Mouse (Mus musculus) embryo, embryonic 9.5 days (tissue): ENCODE data around the gene Rora.

Experiments
- DNase-seq: peaks from one replicate; pipeline ENCODE4 v3.0.0-alpha.2; 2017; ENCODE audit errors: extremely low spot score

The Rora gene

GRCm38 (mm10) chr9:69345550-69345949 lies 692.0 kb downstream of the Rora start:
- no peak for DNase-seq

GRCm38 (mm10) chr9:69347796-69348195 lies 694.2 kb downstream of the Rora start:
- DNase-seq = no peak

- DNase-seq = no peak
Observed at GRCm38 (mm10) chr9:69349537-69349936, 696.0 kb downstream of the Rora start.

GRCm38 (mm10) chr9:69354228-69354627 lies 700.6 kb downstream of the Rora start:
- DNase-seq = no peak

- DNase-seq = peak; percentile 70
Observed at GRCm38 (mm10) chr9:69357834-69358233, 704.2 kb downstream of the Rora start.

- DNase-seq = no peak
Observed at GRCm38 (mm10) chr9:69358797-69359196, 705.2 kb downstream of the Rora start.

DNA sequence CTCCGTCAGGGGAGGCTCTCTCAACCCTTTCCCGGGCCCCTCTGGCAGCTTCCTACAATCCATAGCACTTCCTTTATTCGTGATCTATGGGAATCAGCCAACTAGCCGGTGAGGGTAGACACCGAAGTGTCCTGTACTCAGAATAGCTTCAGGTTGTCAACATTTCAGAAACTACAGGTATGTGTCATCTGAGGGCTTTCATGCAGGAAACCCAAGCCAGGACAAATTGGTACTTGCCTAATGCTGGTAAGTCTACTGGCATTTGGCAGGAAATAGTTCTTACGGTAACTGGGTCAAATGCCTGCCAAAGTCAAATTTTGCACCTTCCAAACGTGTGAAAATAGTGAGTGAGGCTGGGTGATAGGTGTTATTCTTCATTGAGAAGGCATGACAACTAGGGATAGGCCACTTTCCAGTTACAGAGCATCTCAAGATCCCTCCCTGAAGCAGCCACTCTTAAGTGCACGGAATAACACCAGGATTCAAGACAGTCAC lies 708.4 kb downstream of the Rora start:
- DNase-seq = no peak

GRCm38 (mm10) chr9:69362766-69363165 lies 709.2 kb downstream of the Rora start:
- no peak for DNase-seq

DNA sequence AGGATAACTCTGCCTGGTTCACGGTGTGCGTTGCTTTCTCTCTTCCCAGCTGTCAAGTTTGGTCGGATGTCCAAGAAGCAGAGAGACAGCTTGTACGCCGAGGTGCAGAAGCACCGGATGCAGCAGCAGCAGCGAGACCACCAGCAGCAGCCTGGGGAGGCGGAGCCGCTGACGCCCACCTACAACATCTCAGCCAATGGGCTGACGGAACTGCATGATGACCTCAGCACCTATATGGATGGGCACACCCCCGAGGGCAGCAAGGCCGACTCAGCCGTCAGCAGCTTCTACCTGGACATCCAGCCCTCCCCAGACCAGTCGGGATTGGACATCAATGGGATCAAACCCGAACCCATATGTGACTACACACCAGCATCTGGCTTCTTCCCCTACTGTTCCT lies 710.5 kb downstream of the Rora start:
- peak; percentile 6 for DNase-seq

DNA sequence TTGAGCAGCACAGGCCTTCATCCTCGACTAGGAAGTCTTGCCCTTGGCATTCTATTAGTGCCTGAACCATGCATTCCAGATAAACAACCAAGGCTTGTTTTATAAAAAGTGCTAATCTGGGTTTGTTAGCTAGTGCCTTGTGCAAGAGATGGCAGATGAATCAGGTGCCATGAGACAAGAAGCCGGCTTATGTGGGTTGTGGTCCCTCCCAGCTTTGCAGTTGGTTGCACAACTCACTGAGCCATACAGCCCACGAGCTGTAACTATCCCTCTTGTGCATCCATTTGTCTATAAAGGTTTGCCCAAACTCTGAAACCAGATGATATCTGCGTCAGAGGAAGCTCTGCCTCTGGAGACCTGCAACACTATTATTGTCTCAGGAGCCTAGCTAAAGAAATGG lies 713.5 kb downstream of the Rora start:
- no peak for DNase-seq

DNA sequence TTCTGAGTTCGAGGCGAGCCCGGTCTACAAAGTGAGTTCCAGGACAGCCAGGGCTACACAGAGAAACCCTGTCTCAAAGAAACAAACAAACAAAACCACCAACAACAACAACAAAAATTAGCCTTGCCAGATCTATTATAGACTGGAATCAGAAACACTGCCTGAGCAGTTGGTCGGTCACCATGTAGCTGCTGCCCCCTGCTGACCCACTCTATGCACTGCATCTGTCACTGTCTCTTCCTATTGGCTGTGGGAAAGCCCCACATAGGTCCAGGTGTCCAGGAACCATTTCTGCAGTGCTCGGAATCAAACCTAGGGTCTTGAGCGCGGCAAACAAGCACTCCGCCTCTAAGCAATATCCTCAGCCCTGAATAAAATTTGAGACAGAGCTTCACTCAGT lies 714.5 kb downstream of the Rora start:
- DNase-seq = peak; percentile 53

DNA sequence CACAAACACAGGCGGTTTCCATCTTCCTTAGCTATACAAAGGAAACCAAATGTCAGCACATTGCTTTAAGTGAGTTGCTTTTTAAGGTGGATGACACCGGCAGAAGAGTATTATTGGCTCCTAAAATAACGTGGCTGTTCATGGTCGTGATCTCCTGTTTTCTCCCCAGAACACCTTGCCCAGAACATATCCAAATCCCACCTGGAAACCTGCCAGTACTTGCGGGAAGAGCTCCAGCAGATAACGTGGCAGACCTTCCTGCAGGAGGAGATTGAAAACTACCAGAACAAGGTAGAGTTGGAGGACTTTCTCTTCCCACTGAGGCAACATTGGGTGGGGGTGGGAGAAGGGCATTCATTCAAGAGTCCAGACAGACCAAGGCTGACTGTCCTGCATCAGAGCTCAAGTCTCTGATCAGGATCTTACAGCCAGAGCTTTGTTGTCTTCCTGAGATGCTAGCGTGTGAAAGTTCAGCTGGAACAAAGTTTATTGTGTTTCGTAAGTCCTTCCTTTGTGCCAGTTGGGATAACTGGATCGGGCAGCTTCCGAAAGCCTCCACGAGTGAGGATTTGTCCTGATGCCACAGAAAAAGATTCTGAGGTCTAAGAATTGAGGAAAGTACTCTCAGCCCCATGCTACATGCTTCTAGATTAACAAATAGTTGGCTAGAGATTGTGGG lies 717.6 kb downstream of the Rora start:
- DNase-seq = no peak

GRCm38 (mm10) chr9:69372871-69373270 lies 719.3 kb downstream of the Rora start:
- DNase-seq = no peak

- DNase-seq = no peak
Observed at GRCm38 (mm10) chr9:69376982-69377653, 723.5 kb downstream of the Rora start.

DNA sequence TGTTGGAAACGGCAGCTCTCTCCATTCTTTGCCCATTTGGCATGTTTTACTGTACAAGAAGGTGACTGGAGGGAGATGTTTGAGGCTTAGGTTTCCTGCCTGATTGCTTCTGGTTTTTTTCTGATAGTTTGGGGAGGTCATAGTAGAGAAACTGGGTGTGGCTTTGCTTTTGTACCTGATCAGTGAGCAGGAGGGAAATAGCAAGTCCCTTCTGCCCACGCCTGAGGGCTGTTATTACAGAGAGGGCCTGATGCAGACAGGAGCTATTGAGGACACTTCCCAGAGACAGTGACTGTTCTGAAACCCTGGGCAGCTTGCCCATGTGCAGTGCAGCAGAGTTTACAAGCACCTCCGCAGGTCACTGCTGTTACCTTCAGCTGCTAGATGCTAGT lies 724.1 kb downstream of the Rora start:
- no peak for DNase-seq

GRCm38 (mm10) chr9:69380546-69380945 lies 727.0 kb downstream of the Rora start:
- no peak for DNase-seq

- no peak for DNase-seq
Observed at GRCm38 (mm10) chr9:69381741-69382140, 728.2 kb downstream of the Rora start.

DNA sequence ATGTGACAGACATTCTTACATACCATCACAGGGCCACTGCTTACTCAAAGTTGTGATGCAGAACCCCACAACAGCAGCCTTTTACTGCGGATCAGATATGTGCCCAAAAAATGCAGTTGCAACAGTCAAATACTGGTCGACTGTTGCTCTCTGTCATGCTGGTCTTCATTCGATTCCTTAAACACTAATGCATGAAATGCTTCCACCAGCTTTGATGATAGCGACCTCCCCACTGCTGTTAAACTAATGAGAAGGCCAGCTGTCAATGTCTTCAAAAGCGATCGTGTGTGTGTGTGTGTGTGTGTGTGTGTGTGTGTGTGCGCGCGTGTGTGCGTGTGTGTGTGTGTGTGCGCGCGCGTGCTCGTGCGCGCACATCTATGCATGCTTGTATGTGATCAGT lies 730.9 kb downstream of the Rora start:
- DNase-seq = no peak

DNA sequence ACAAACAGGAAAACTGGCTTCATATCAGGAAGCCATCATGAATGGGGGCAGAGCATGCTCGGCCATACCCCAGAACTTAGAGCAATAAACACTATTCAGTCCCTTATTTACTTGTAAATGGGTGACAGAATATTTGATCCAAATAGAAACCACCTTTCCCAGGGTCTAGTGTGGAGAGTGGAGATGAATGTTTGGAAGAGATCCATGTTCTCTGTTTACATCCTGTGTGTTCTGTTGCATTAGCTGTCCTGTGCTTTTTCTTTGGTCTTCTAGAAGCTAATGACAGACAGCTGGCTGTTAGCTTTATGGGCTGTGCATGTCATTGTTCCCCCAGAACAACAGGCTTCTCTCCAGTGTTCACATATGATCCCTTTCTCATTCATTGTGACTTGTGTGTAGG lies 731.3 kb downstream of the Rora start:
- DNase-seq = no peak

- DNase-seq = no peak
Observed at GRCm38 (mm10) chr9:69387296-69387695, 733.7 kb downstream of the Rora start.

- no peak for DNase-seq
Observed at GRCm38 (mm10) chr9:69390631-69391030, 737.0 kb downstream of the Rora start.

GRCm38 (mm10) chr9:69394234-69394633 lies 740.6 kb downstream of the Rora start:
- no peak for DNase-seq

DNA sequence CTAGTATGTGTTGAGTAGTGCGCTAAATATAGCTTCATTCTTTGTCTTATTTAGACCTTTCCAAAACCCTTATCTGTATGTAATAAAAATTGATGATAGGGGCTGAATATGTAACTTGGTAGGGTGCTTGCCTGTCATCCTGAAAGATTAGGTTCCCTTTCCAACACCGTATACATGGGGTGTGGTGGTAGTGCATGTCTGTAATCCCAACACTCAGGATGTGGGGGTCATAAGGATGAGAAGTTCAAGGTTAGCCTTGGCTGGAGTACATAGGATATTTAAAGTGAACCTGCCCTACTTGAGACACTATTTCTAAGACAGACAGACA lies 743.8 kb downstream of the Rora start:
- DNase-seq = no peak
